Mouse (Mus musculus) right cerebral cortex, adult 2 months (tissue): ENCODE data around the gene Nudt22.

Source experiments
- DNase-seq, 2 experiments: peaks; one replicate each; pipeline ENCODE4 v3.0.0; 2021 to 2022; ENCODE audit warnings: low spot score in 2 of 2

Nudt22 gene

DNA sequence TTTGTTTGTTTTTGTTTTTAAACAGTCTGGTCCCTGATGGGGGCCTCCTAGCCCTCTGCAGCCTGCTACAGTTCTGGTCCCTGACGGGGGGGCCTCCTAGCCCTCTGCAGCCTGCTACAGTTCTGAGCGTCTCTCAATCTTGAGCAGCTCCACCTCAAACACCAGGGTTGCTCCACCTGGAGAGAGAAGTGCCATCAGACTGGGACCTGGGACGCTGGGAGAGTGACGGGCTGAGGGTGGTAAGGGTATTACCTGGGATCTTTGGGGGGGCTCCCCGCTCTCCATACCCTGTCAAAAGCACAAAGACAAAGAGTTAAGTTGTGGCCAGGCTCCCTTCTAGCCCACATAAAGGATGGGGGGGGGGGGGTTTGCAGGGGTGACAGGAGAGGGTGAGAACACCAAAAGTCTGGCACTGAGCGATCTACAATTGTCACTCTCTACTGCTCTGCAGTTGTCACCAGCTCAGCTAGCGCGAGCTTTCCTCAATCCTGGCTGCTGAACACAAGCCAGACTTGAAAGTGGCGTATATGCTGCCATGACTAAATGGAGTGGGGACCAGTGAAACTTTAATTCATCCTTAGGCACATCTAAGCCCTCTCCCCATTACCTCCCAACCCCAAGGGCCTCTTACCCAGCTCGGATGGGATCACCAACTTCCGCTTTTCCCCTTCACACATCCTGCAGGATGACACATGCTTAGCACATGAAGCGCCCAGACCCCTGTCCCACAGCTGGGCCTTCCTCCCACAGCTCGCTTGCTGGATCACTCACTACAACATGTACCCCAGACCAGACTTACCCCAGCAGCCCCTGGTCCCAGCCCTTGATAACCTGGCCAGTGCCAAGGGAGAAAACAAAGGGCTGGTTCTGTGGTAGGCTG is 17.9 kb downstream of the Nudt22 start:
- DNase-seq = no peak

DNA sequence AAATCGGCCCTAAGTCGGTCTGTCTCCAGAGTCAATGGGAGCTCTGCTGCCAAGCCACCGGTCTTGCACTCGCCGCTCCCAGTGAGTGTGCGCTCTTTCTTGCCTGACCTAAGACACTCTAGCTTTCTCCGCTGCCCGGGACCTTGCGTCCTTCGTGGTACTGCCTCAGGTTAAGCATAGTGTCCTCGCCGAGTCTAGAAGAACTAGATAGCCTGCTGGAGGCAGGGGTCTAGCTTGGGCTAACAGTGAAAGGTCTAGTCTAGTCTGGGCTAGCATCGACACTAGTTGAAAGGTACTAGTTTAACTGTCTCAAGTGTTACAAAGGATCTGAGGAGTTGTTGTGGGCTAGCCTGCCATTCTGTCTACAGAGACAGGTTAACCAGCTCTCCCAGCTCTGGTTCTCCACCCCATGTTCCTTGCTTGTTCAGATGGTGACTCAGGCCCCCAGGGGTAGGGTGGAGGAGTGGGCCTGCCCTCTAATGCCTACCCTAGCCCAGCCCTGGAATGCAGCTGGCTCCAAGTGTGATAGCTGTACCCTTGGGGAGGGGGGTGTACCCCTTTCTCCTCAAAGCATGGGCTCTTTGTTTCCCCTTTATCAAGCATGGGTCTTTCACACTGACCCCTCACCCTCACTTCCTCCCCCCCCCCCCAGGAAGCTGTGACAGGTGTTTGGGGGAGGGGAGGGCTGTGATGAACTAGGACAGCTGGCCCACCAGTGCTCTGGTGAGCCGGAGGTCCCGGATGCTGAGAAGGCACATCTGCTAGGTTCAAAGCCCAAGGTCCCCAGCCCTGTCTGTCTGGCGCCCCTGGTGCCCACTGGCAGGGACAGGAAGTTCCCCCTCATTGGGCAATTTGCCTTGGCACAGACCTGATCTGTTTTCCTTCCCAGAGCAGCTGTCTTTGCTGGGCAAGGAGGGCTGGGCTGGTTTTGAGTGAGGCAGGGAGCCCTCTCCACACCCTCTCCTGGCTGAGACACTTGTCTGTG is 20.1 kb downstream of the Nudt22 start, which contains the start of gene Plcb3:
Gene Plcb3, minus strand, starts transcription at position 934 of the 985 bp plus-strand sequence.
- peak; percentile 55 to 59 for DNase-seq

DNA sequence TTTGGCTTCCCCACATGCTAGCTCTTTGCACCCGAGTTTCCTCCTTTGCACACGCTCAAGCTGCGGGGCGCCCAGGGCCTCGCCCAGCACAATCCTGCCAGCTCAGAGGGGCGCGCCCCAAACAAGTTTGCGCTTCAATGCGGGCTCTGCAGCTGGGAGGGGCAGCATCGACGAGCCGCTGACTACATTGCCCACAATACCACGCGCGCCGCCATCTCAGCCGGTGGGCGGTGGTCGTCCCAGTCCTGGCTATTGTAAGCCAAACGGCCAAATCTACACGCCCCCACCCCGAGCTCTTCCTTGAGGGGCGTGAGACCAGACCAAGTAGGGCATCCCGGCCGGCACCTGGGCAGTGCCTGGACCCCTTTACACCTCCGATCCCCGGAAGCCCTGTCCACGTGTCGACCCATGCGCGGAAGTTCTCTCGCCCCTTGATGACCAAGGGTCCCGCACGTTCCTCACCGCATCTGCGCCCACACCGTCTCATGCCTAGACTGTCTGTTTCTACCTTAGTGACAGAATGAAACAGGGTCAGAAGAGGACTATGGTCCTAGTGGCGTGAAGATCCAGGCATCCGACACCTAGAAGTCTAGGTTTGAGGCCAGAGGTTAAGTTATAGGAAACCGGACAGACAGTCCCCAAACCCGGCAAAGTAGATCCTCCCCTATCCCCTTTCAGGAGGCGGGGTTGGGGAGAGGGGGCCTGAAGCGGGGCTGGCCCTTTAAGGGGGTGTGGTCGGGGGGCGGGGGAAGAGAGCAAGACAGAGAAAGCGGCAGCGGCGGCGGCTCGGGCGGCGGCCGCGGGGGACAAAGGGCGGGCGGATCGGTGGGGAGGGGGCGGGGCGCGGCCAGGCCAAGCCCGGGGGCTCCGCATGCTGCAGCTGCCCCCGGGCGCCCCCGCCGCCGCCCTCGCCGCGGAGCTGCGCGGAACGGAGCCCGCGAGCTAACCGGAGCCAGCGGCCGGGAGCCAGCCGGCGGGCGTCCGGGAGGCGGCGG is 21.4 kb downstream of the Nudt22 start, which contains the start of gene Ppp1r14b:
Gene Ppp1r14b, plus strand, starts transcription at position 758 of the 995 bp plus-strand sequence.
- DNase-seq = peak; percentile 76 to 88

DNA sequence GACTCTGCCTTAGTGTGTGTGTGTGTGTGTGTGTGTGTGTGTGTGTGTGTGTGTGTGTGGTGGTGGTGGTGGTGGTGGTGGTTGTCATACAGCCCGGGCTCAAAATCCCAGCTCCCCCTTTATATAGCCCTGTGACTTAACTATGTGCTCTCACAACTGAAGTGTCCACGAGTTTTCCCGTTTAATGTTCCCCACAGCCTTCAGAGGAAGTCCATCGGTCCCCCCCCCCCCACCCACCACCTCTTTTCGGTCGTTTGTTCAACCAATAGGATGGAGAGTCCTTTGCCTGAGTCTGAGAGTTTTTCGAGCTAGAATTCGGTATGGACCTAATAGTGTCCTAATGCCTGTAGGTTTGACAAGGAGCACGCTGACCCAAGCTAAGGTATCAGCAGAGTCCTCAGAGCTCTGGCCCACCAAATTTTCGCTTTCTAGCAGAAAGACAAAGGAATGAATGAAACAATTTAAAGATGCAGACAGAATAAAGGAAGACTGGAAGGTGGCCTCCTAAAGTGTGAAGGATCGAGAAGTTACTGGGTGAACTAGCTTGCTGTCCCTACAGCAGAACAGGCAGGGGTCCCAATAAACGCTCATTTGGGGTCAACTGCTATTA is 22.2 kb downstream of the Nudt22 start:
- DNase-seq = no peak

DNA sequence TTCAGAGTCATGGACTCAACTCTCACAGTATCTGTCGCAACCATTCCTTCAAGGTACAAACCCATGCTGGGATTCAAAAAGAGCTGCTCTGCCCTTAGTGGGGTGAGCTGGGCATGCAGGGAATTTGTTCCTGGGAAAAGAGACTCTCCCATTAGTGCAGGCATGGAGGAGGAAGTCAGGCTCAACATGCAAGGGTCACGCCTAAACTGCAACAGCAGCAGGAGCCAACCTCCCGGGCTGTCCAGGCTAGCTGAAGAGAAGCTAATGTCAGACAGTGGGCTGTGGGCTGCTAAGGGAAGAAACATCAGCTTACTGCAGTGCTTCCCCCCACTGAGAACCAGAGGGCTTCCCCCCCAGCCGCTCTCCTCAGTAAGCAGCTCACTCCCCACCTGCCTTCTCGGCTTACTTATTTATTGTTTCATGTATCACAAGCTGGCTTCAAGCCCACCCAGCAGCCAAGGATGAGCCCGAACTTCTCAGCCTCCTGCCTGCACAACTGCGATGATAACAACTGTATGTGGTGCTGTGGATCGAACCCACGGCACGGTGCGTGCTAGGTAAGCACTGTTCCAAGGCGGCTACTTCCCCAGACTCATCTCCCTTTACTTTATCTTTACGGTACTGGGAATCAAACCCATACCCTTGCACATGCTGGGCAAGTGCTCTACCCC is 23.5 kb downstream of the Nudt22 start:
- DNase-seq = no peak

DNA sequence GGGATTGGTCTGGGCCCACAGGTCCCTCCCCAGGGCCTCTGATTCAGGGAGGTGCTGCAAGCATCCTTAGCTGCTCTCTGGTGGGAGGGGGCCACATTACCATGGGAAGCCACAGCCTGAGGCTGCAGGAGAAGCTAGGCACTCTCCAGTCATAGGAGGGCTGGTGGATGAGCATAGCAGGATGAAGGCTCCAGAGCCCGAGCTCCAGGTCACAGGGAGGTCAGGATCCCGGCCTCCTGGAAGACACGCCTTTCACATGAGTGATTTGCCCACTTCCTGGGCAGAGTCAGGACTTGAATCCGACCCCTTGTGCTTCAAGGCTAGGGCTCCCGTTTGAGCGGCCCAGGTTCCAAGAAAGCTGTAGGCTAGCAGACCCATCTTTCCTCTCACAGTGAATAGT is 24.3 kb downstream of the Nudt22 start:
- no peak for DNase-seq

DNA sequence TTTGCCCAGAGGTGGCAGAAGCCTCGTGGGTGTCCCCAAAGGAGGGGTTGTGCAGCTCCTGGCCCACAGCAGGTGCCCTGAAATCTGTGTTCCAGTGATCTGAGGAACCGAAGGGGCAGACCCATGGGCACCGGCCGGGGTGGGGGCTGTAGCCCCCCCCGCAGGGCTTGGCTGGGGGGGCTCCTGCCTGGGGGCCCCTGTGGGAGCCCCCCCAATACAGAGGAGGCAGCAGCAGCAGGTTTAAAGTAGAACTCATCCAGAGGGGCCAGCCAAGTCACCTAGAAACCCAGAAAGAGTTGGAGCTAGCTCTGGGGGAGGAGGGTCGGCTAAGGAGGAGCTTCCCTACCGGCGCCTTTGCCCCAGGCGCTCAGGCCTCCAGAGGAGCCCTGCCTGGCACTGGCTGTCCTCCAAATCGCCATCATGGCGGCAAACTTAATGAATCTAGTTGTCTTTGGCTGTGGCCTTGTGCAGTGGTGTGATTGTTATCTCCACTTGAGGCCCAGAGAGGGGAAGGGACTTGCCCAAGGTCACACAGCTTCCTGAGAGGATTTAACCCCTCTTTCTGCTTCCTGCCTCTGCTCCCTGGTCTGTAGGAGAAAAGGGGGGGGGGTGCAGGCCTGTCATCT is 25.3 kb downstream of the Nudt22 start:
- no peak for DNase-seq

DNA sequence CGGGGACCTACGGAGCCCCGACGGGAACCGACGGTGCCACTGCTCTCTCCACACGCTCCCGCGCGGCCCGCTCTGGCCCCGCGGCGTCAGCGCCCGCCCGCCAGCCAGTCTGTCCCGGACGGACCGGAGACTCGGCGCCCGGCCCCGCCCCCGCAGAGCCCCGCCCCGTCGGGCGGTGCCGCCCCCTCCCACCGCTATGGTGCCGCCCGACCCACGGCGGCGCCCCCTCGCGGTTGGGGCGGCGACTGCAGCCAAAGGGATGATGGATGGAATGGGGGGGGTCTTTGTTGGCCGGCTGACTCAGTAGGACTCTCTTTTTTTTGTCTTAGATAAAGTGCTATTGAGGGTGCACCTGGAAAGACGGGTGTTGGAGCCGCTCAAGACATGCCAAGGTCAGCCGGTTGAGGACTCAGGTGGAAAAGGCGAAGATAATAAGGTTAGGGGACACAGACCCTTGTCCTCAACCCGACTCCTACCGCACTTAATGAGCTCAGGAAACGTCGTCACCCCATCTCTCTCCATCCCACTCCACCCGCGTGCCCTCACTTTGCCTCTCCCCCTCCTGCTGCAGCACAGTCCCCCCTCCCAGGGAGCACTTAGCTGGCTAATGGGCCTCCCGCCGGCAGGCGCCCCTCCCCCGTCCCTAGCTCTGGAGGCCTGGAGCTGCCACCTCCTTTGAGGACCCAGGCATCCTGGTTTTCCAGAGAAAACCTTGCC is 26.1 kb downstream of the Nudt22 start:
- DNase-seq = no peak

DNA sequence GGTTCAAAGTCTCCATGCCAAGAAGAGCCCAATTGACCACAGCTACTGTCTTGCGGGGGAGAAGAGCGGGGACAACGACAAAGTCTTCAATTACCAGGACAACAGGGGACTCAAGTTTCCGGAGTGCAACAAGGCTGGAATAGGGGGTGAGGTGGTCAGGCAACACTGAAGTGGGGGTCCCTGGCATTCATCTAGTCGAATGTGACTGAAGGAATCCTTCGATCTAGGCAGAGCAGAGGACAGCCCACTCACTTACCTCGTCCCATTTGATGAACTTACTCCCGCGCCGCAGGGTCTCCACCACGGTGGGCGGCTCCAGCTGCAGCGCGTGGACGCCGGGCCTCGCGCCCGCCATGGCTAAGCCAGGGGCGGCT is 26.6 kb downstream of the Nudt22 start:
- no peak for DNase-seq

DNA sequence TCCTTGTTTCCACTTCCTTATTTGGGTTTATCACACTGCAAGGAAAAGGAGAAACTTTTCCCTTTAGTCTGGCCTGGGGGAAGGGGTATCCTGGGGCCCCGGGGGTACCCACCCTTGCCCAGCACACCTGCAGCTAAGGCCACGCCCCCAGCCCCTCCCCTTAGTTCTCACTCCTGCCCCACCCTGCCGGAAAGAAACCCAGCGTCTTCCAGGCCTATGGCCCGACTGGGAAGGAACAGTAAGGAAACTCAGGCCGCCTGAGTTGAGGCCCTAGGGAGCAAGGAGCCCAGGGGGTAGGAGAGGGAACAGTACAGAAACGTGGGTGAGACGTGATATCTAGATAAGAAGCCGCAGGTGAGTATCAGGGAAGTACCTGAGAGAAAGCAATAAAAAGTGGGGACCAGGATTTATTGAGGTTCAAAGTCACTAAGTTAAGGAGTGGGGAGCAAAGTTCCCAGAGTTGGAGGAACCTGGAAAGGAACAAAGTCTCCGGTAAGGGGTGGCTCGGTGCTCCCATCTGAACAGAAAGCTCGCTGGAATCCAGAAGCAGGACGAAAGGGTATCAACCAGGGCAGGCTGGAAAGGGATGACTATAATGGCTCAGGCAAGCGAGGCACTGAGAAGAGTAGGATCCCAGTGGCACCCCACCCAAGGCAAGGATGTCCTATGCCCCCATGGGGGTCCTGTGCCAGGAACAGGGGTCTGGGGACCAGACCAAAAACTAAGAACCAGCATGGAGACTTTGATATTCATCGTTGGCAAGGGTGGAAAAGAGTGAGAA is 27.2 kb downstream of the Nudt22 start:
- DNase-seq = no peak

DNA sequence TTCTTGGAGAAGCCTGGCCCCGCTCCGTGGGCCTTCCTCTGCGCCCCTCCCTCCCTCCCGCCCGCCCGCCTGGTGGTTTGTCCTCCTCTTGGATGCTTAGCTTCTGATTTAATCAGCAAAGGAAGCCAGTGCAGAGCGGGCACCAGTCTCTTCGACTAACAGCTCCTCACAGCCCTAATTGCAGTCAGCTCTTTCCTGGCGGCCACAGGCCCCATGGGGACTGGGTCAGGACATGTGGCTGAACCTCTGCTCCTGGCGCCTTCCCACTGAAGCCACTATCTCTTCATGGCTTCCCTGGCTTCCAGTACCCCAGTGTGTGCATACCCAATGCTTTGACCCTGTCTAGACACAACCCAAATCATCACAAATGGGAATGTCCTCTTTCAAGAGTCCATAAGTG is 39.5 kb downstream of the Nudt22 start:
- DNase-seq = no peak

DNA sequence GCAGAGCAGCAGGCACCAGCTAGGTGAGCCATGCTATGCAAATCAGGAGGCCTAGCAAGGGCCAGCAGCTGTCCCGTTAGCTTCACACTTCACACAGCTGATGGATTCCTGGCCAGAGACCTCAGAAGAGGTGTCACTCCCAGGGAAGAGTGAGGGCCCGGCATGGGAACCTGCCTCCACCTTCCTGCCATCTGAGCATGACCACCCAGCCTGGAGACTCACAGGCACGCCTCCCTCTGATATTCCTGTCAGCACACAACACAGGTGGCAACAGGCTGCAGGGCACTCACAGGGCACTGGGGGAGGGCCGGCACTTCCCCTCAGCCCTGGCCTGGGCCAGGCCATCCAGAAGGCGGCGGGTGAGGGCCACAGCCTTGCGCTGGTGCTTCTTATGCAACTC is 40.5 kb downstream of the Nudt22 start:
- no peak for DNase-seq

DNA sequence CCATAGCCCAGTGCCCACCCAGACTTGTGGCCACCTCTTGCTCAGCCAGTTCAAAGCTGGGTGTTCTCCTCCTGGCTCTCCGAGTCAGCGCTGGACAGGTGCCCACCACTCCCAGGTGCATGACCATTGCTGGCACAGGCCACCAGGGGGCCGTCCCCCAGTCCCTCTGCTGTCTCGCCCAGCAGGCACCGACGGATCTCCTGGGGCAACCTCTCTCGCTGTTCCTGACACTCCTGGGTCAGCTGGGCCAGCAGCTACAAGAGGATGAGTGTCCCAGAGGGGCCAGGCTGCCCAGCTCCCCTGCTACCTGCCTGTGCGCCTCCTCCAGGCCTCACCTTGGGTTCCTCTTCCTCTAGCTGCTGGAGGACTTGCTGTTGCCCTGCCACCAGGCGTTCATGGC is 41.9 kb downstream of the Nudt22 start:
- no peak for DNase-seq

DNA sequence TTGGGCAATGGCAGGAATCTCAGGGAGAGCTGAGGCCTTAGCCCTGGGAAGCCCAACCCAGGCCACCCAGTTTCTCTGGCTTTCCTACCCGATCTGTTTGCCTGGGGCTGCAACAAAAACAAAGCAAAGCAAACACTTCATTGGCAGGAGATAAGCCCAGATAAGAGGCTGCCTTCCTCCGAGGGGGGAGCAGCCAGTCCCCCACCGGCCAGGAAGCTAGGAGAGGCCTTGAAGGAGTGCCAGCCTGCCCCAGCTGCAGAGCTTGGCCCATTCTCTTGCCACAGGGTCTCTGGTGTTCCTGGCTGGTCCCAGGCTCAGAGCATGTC is 43.2 kb downstream of the Nudt22 start:
- no peak for DNase-seq

DNA sequence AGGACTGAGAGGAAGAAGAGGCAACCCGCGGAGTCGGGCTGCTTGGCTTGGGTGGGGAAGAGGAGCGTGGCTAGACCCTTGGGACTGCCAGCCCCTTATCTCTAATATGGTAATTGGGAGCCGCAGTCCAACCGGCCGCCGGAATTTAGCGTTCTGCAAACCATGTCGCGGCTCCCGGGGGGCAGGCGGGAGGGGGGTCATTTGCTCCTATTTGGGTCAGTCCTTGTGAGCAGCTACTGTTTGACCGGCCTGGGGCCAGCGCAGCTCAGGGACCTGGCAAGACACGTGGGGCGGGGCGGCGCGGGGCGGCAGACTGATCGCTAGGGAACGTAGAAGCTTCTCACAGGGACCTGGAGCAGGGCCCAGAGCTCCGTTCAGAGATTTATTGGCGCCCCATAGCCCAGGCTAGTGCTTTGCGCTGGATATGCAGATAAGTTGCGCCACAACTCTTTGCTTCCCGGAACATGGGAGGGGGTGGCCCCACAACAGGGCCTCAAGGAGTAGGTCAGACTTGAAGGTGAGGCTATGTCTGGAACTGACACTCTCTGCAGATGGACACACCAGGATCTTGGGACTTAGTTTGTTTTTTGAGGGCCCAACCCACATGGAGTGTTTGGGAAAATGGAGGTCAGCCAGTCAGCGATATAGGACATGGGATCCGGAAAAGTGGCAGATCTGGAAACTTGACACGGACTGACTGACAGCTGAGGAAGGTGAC is 43.8 kb downstream of the Nudt22 start:
- DNase-seq = peak; percentile 60 to 73

DNA sequence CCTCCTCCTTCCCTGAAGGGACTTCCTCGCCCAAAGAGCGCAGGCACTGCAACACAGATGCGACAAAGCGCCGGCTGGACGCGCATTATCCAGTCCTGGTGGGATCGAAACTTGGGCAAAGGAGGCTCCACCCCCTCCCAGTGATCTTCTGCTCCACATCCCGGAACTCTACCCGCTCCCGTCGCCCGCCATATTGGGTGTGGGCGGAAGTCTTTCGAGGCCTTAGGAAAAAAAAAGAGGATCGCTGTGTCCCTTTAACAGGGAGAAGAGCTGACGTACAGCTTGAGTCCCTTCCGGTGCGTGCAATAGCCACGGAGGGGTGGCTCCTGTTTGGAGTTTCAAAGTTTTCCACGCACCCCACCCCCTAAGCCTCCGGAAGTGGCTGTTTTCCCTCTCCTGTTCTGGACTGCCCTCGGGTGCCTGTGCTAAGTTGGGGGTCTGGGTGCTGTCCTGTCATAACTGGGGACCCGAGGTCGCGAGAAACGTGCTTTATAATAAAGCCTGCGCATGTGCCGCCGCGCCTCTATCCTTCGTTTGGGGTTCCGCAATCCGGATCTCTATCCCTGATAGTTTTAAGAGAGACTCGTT is 44.4 kb downstream of the Nudt22 start:
- DNase-seq = peak; percentile 93 to 96

DNA sequence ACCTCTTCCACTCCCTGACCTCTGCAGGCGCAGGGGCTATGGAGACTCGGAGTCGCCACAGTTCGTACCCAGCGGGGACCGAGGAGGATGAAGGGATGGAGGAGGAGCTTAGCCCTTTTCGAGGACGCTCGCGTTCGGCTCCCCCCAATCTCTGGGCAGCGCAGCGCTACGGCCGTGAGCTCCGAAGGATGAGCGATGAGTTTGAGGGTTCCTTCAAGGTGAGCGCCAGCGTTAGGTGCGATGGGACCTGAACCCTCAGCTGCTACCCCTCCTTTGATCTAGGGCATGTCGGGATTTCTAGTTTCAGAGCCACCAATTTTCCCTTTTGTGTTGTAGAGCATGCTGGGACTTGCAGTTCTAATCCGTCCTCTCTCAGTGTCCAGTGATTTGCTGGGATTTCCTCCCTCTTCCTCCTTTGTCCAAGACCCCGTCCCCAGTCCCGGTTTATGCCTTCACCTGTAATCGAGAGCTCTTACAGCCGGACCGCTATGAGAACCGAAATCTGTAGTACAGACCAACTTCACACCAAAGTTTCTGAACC is 45.2 kb downstream of the Nudt22 start:
- peak; percentile 64 to 72 for DNase-seq
